Mouse (Mus musculus) mature B cell (primary cell): ENCODE results near the gene Krt9.
"Not testable (repeated sequence)": the region's sequence is repeated elsewhere in the genome, so short reads cannot be mapped to it uniquely, and the experiment has no call there.

Experiments used
- in situ Hi-C: fragments of 300-500 bp; cut with MboI; formaldehyde crosslinking; loops from 2 replicates; pipeline ENCODE4 v1.14.3; 2019

Krt9 gene

DNA sequence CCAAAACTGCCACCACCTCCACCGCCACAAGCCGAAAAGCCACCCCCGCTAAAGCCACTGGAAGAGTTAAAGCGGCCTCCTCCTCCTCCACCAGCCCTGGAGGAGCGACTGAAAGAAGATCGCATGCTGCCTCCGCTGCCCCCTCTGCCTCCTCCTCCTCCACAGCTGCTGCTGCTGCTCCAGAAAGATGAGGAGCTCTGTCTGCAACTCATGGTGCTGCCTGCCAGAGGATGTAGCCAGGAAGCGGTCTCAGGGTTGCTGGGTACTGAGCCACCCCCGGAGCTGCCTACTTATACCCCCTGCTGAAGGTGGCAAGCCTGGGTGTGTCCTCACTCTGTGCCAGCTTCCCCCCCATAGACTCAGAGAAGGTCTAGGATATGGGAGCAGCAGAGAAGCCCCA is at the start of gene Krt9:
Krt9 (minus strand) TSS at position 255 of the 400 bp plus-strand sequence.
- in situ Hi-C loops, result no loop called here

DNA sequence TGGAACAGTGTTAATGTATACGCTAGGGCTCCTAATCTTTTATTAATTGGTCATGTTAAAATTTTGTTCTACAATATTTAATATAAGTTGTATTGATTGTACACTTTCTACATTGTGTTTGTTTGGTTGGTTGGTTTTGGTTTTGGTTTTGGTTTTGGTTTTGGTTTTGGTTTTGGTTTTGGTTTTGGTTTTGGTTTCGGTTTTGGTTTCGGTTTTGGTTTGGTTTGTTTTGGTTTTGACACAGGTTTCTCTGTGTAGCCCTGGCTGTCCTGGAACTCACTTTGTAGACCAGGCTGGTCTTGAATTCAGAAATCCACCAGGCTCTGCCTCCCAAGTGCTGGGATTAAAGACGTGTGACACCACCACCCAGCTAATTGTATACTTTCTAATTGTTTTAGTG is 47.2 kb upstream of the Krt9 start:
- in situ Hi-C loops, result not testable (repeated sequence)

DNA sequence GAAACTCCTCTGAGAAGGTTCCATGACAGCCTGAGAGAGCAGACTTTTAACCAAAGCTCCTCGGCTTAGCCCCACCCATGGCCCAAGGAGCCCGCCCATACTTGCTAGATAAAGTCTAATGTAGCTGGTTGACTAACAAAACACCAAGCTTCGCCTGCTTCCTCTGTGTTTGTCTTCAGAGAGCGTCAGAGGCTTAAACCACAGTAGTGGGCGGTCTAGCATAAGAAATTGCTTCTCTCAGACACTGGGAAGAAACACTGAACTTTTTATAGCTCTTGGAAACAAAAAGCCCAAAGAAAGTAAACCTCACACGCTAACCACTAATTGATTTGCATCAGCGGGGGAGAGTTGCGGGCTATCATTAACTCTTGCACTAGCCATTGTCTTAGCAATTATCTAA is 28.7 kb upstream of the Krt9 start:
- in situ Hi-C loops, result no loop called here

DNA sequence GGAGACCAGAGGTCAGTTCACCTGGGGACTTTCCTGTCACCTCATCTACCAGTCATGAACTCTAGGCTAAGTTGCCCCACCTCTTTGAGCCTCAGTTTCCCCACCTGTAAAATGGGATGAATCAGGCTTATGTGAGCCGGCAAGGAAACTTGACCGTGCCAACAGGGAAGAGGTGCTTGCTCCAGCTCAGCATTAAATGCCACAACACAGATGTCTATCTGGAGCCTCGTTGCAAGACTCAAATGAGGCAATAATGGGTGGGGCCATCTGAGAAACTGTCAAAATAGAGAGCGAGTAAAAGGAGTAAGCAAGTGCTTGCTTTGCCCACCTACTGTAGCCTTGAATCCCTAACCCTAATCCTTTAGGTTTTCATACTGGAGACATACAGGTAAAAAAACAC is 26.3 kb upstream of the Krt9 start:
- in situ Hi-C loops, result no loop called here

DNA sequence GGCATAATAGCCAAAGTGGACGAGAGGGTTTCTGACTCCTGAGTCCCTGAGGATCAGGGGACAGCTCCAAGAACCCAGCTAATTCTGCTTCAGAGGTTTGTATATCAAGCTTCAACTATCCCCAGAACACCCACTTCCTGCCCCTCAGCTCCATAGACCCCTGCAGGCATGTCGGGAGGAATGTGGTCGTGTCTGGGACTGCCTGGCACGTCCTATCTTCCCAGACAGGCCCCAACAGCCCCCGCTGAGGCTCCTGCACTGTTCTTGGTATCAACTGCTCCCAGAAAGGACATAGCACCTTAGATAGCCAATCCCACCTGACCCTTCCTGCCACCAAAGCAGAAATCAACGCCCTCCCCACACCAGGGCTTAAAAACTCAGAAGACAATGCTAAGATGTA is 15.5 kb upstream of the Krt9 start:
- in situ Hi-C loops, result no loop called here

DNA sequence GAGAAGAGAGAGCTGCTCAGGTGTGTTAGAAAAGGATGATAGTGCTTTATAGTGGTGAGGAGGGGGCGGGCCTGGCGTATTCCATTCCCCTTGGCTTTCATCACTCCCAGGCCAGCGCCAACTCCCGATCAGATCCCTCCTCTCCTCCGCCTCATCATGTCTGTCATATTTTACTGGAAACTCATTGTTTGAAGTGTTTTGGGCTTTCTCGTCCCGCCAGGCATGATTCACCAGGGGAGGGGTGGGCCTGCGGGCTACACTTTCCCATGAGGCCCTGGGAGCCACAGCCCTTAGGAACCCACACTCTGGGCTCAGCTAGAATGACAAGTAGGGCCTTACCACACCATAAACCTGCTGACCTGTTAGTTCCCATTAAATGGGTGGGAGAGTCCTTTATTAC is 14.5 kb upstream of the Krt9 start, which contains the start of gene Krt14:
Krt14 (minus strand) TSS at position 51 of the 400 bp plus-strand sequence.
- in situ Hi-C loops, result no loop called here

DNA sequence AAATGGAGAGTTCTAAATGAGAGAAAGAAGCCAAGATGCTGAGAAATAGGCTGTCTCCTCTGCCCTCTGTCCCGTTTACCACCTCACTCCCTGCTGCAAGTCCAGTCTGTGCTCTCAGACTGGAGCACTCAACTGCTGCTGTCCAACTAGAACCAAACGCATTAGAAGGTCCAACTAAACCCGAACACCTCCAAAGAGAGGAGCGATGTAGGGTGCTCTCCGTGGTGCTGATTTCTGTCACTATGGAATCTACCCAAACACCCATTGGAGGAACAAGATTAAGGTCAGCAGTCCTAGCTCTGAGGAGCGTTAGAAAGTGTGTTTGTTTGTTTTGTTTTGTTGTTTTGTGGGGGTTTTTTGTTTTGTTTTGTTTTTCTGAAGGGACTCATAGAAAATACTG is 10.4 kb upstream of the Krt9 start:
- in situ Hi-C loops, result no loop called here

DNA sequence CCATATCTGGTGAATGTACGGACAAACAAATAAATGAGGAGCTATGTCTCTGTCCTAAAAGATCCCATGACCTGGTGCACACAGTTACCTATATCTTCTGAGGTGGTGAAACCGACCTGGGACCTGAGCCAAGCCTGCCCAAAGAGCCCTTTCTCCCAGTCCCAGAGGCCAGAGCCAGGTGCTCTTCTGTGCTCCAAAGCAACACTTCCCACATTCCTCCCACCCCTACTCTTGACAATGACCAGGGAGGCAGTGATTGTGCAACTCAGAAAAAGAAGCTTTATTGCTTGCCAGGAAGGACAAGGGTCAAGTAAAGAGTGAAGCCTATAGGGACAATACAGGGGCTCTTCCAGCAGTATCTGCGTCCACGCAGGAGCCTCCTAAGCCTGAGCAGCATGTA is 9.9 kb upstream of the Krt9 start:
- in situ Hi-C loops, result no loop called here

DNA sequence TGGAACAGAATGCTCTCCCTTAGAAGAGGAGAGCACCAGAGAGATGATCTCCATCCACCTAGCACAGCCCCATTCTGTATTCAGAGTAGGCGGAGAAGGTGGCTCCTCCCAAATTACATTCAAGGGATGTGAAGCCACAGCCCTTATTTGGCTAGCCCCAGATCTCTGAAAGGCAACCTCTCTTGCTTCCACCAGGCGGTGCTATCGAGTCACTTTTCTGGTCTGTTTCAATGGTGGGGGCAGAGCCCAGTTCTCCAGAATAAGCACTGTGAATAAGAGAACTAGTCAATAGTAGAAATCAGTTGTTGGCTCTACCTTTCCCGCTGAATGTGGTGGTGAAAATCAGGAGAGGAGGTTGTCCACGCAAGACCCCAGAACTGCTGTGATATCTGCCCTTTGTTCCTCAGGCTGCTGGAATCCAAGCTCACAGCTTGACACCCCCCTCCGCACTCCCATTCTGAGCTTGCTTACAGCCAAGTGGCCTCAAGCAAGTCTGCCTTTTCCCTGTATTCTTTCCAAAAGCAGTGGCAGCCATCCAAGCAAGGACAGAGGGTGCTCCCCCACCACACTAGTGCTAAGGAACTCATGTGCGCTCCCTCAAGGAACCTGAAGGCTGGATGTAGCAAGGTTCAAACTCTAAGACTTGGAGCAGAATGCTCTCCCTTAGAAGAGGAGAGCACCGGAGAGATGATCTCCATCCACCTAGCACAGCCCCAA is 7.2 kb upstream of the Krt9 start:
- in situ Hi-C loops, result no loop called here

DNA sequence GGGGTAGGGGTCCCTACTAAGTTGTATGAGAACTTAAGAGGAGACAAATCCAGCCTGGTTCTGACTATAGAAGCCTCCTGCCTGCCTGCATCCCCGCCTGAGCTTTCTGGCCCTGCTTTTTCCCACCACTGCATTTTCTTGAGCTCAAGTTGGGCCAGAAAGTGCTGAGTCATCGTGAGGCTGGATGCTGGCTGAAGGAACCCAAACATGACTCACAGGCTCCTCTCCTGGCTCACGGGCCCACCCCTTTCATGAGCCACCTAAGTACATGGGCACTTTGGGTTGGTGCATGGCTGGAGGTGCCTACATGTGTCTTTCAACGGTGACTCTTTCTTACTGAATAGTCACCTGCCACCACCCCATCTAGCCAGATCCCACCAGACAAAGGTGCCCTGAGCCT is 5.6 kb upstream of the Krt9 start:
- in situ Hi-C loops, result no loop called here

DNA sequence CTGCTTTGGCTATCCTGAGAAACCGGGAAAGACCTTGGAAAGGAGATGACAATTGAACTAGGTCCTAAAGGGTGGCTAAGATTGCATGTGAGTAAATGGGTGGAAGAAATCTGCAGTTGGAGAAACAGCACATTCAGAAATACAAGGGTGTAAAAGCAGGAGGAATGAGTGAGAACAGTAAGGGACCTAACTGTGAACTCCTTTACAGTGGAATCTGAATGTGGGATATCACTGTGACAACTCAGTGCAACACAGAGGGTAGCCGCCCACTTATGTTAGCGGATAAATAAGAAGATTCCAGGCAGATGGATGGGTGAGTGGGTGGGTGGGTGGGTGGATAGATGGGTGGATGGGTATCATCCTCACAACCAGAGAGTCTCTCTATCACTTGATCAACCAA is 1.2 kb downstream of the Krt9 start:
- in situ Hi-C loops, result no loop called here

DNA sequence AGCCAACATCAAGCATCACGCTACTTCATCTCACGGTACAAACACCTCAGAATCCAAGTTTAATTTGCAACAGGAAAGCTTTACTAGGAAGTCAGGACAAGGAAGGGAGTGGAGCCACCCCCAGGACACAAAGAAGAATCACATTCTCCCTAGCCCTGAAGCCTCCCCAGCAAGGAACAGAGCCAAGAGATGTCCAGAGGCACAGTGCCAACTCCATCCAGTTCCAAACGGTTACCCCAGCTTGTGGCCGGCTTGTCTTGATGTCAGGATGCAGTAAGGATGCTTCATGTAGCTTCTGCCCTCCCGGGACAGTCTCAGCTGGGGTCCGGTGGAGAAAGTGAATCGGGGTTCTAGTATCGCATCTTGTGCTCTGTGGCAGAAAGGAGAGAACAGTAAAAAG is 6.3 kb downstream of the Krt9 start:
- in situ Hi-C loops, result no loop called here

DNA sequence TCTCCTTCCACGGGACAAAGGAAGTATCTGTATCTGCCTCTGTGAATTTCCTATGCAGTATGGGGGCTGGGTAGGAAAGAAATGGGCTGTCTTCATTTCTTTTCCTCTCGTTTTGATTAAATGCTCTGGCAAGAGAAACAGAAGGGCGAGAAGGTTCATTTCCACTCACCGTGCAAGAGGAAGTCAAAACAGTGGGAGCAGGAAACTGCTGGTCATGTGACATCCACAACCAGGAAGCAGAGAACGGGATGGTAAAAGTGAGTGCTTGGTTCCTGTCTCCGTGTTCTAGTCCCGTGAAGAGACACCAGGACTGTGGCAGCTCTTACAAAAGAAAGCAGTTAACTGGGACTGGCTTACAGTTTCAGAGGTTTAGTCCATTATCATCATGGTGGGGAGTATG is 11.3 kb downstream of the Krt9 start:
- in situ Hi-C loops, result no loop called here

DNA sequence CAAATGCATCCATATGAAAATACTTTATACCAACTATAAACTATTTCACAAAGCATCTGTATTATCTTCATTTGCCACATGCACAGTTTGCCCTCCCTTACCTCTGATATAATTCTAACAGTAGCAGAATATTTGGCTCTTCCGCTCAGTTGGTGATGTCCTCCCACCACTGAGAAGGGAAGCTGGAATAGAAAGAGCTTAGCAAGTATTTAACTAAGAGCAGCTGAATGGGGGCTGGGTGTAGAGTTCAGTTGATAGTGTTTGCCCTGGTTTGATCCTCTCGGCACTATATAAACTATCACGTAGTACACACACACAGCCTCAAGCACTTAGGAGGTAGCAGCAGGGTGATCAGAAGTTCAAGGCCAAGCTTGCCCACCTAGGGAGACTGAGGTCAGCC is 13.8 kb downstream of the Krt9 start:
- in situ Hi-C loops, result no loop called here

DNA sequence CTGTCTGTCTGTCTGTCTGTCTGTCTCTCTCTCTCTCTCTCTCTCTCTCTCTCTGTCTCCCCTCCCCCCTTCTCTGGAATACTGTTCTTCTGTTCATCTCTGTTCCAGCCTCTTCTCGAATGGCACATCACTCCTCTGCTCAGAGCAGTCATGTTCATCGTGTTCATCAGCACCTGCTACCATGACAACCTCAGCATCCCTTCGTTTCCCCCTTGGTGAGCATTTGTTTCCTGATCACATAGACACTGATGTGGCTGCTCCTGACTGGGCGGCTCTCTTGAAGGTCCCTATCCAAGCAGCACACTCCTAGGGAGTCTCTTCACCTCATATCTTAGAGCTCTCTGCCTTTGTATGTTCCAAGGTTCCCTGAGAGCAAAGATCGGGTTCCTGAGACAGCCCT is 14.7 kb downstream of the Krt9 start:
- in situ Hi-C loops, result no loop called here

DNA sequence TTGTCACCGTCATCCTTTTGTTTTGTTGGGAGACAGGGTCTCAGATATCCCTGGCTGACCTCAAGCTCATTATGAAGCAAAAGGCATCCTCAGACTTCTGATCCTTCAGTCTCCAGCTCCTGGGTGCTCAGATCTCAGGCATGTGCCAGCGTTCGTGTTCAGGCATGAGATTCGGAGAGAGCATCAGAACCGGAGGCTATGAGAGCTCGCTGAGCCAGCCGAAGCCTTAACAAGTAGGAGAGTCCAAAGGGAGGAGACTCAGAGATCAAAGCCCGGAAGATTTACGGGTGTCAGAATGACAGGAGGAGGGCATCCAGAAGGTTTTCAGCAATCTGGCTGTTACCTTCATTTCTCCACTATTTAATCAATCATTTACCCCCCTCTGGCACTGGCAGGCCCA is 16.3 kb downstream of the Krt9 start:
- in situ Hi-C loops, result no loop called here

DNA sequence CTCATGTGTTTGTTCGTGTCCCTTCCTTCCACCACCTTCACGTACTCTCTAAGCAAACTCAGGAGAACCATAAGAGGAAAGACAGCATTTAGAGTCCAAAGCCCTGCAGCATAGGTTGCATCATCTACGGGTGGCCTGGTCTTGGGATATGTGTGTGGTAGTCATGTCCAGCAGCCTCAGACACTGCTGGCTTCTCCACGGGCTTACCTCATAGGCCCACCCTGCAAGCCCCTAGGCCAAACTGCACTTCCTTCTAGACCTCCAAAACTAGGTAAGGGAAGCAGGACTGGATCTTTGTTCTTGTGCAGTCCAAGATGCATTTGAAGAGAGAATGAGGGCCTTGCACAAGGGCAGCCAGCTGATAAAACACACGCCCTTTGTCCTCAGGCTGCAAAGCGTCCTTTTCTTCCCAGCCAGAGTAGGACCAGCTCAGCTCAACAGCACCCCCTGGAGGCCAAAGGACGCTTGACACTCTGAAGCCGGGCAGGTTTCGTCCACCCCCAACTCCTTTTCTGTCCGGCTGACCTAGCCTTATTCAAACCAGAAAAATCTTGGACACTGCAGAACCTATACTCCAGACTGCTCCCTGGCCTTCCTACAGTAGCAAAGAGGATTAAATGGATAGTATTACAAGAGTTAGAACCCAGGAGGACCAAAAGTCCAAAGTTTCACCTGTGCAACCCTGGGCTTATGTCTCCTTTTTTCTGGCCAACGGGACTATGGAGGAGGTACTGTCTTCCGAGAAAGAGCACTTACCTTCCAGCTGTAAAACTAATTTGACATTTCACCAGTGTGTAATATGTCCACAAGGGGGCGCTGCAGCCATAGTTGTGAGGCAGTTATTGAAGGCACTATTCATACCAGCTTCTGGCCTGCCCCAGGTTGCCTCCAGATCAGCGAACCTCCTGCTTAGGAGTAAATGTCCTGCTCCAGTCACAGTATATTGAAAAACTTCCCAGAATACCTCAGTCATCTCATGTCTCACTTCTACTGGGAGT is 24.0 kb downstream of the Krt9 start:
- in situ Hi-C loops, result no loop called here

DNA sequence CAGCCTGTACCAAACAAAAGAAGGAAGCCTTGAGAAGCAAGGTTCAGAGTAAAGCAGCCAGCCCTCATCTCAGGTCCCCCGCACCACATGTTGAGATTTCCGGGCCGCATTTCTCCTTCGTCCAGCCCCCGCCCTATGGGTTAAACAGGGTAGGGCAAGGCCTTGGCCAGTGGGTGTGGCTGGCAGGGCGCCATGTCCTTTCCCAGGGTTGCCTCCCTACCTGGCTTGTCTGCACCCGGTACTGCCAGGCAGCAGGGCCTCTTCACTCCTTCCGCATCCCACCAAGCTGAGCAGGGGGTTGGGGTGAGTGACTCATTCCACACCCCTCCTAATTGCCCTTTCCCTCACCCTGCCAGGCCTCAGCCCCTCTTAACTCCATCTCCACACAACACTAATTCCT is 25.0 kb downstream of the Krt9 start:
- in situ Hi-C loops, result no loop called here

DNA sequence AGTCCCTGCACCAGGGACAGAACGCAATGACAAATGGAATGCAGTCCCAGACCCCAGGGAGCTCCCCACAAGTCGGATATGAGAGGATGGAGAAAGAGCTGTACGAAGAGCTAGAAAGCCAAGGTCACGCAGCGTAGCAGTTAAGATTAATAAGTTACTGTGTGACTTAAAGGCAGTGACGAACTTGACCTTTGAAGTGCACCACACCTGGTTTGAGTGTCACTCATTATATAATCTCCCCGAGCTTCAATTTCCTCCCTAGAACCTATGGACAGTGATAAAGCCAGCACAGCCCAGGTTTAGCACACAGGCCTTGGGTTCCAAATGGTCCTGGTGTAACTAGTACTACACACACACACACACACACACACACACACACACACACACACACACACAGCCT is 28.7 kb downstream of the Krt9 start:
- in situ Hi-C loops, result no loop called here

DNA sequence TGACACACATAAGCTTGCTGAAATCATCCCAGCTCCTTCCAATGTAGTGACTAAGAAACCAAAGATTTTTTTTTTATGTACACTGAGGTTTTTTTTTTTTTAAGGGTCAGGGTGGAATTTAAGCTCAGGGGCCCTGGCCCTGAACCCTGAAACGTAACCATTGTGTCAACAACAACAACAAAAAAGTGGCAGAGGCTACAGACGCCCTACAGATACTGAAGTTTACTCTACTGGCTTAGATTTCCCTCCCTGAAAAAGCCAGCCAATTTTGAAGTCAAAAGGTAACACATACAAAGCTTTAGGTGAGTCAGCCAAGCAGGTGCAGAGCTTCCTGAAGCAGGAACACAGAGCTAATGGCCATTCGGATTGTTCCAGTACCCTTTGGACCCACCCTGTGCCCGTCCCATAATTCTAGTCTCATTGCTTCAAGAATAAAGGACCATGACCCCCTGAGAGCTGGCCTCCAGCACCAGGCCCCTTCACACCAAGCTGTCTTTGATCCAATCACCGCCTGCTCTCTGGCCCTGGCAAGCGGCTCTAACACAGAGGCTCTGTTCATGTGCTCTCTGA is 35.1 kb downstream of the Krt9 start:
- in situ Hi-C loops, result no loop called here

DNA sequence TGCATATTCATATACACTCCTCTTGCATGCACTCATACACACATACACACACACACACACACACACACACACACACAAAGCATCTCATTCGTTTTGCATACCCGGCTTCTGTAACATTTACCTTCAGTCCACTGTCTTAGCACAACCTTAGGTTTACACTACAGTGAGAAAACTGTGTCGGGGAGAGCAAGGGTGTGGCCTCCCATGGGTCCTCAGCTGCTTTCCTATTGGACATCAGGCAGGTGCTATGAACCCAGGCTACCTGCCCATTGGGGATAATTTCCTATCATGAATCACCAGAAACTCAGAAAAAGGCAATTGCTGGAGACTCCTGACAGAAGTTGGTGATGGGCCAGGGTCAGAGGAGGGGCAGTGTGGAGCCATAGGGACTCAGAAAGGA is 35.7 kb downstream of the Krt9 start:
- in situ Hi-C loops, result no loop called here

DNA sequence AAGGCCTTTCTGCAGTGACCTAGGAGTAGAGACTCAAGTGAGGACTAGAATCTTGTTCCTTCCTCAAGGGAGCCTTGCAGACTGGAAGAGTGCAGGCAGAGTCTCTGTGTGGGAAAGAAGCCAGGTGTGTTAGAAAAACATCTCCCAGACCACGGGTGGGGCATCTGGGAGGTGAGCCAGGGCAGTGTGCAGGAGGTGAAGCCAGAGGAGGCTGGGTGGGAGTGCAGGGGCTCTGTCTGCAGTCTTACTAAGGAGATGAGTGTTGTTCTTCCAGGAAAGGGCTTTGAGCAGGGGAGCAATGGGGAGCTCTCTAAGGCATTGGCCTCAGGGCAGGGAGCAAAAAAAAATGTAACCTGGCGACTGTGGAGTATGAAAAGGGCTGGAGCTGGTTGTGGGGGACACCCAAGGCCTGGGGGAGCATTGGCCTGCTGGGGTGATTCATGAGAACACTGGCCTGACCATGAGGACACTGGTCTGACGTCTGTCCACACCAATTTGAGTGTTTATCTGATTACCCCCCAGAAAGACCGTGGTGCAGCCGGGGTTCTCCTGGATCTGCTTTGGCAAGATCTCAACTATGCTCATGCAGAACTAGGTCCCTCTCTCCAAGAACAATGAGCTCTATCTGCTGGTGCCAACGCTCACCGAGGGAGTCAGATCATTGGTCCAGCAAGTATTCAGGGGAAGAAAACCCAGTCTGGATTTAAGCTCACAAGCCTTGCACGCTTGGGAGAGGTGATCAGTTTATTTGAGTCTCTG is 37.4 kb downstream of the Krt9 start:
- in situ Hi-C loops, result no loop called here
